Mouse (Mus musculus): ENCODE results near the gene S100a14.
A peak's percentile ranks its signal among the peaks of the same experiment; 100 is the strongest.

The S100a14 gene

DNA sequence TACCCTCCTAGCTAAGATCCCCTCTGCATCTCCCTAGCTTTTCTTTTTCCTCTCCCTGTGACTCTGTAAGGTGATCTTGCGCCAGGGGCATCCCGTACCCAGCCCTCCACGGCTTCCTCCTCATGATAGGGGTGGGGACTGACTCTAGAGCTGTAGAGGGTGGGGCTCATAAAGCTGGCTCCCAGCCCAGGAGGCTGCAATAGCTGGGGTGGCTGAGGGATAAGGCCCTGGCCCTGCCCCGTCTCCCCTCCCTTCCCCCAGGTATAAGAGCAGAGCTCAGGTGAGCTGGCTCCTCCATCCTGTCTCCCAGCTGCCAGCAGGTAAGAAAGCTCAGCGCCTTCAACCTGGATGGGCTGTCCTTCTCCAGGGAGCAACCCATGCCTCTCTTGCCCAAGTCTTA is at the start of gene S100a14:
Gene S100a14 (plus strand): TSS at position 277 of the 400 bp plus-strand sequence.
- no peak for DNase-seq (ENCODE audit: low read depth)

DNA sequence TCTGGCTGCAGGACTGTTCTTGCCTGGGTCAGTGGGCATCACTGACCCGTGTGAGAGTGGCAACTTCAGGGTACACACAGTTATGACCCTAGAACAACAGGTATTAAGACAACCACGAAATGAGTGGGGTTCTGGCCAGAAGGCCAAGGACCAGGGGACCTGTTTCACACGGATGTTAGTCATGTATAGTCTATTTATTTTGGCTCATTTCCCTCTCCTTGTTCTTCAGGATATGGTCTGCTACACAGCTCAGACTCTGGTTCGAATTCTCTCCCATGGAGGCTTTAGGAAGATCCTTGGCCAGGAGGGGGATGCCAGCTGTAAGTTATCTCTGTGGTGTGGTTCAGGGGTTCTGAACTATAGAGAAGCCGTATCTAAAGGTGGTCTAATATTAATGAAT is 39.7 kb upstream of the S100a14 start:
- no peak for DNase-seq (ENCODE audit: low read depth)

DNA sequence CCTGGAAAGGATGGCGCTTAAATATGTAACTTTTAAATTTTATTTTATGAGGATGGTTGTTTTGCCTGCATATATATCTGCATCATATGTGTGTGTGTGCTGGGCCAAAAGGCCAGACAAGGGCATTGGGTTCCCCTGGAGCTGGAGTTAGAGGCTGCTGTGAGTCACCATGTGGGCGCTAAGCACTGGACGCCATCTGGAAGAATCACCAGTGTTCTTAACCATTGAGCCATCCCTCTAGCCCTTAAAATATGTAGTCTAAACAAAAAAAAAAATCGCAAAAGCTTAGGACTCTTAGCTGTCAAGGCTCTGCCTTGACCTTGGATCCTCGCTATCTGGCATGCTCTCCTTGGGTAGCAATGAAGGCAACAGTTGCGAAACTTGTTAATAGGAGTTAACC is 38.1 kb upstream of the S100a14 start:
- DNase-seq (ENCODE audit: low read depth) = no peak

GRCm38 (mm10) chr3:90490696-90491256 is 35.9 kb upstream of the S100a14 start, which contains the start of gene Snapin:
TSS of gene Snapin (minus strand) at chr3:90491033.
- DNase-seq (ENCODE audit: low read depth) = peak; percentile 89

DNA sequence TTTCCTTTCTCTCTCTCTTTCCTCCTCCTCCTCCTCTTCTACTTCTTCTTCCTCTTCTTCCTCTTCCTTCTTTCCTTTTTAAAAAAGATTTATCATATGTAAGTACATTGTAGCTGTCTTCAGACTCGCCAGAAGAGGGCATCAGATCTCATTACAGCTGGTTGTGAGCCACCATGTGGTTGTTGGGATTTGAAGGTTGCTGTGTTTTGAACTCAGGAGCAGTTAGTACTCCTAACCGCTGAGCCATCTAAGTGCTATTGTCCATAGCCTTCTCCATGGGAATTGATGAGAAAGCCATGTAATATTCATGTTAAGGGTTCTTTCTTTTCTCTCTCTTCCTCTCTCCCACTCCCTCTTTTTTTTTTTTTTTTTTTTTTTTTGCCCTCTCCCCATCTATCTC is 35.3 kb upstream of the S100a14 start:
- DNase-seq (ENCODE audit: low read depth) = no peak

- no peak for DNase-seq (ENCODE audit: low read depth)
Observed at GRCm38 (mm10) chr3:90493831-90494540, 32.7 kb upstream of the S100a14 start.

DNA sequence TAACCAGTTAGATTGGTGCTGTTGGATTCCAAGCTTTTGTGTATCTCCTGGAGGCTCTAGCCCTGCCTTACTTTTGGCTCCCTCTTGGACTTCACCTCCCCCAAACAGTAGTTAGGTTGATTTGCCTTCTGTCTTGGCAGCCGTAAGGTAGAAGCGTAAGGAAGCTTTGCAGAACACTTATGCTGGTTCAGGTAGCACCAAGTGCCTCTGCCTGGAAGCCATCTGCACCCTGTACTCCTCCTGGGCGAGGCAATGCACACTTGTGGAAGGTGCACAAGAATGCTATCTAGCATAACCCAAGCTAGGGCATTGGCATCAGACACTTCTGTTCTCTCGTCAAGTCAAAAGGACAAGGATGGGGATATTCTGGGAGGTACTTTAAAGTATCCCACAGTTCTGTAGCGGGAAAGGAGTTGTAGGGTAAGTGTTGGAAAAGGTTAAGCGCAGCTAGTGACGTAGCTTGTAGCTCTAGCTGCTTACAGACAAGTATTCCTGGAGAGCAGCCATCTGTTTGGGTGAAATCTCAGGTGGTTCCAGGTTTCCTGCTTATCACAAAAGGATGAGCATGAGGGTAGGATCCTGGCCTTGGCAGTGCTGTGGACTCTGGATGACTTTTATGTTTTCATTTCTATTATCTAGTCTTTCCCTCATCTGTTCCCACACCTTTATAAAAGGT is 30.7 kb upstream of the S100a14 start:
- DNase-seq (ENCODE audit: low read depth) = no peak

DNA sequence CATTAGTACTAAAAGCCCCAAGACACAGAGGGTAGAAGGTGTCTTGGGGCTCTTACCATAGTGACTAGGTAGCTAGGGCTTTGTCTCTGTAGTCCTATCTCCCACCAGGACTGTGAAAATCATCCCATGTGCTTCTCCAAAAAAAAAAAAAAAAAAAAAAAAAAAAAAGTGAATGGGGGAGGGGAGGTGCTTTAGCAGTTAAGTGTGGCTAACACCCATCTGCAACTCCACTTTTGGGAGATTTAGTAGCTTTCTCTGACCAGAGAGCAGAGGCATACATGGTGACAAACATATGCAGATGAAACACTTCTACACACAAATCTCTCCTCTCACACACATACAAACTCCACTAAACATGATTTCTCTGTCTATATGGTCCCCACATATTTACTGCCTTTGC is 29.1 kb upstream of the S100a14 start:
- DNase-seq (ENCODE audit: low read depth) = no peak

GRCm38 (mm10) chr3:90503444-90503843 is 23.2 kb upstream of the S100a14 start:
- DNase-seq (ENCODE audit: low read depth) = no peak

DNA sequence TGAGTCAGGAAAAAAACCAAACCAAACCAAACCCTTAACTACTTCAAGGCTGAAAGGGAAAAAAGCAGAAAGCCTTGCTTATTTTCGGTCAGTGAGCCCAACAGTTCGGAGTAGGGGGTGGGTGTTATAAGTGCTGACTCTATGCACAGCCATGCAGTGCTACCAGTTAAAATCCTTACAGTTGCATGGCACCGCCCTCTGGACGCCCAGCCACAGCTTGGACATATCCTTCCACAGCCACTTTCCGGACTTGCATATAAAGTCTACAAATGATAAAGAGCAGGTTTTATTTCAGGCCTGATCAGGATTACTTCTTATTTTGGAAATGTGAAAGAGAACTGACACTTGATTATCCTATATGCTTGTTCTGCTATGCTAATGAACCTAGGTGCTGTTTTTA is 21.4 kb upstream of the S100a14 start:
- DNase-seq (ENCODE audit: low read depth) = no peak

DNA sequence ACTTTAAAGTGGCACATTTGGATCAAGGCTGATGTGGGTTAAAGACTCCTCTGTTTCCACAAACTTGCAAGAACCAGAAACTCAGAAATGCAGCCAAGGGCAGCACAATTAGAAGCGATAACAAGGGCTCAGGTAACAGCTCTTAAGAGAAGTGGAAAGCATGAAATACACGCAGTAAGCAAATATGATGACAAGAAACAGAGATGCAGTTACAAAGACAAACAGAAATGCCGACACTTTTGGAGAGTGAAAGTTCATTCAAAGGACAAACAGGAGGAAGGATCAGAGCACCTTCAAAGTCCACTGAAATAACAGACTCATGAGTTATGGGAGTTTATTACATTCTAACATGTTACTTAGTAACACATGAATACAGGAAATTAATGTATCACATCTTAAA is 20.3 kb upstream of the S100a14 start:
- DNase-seq (ENCODE audit: low read depth) = no peak

GRCm38 (mm10) chr3:90508287-90508949 is 18.2 kb upstream of the S100a14 start:
- DNase-seq (ENCODE audit: low read depth) = no peak

DNA sequence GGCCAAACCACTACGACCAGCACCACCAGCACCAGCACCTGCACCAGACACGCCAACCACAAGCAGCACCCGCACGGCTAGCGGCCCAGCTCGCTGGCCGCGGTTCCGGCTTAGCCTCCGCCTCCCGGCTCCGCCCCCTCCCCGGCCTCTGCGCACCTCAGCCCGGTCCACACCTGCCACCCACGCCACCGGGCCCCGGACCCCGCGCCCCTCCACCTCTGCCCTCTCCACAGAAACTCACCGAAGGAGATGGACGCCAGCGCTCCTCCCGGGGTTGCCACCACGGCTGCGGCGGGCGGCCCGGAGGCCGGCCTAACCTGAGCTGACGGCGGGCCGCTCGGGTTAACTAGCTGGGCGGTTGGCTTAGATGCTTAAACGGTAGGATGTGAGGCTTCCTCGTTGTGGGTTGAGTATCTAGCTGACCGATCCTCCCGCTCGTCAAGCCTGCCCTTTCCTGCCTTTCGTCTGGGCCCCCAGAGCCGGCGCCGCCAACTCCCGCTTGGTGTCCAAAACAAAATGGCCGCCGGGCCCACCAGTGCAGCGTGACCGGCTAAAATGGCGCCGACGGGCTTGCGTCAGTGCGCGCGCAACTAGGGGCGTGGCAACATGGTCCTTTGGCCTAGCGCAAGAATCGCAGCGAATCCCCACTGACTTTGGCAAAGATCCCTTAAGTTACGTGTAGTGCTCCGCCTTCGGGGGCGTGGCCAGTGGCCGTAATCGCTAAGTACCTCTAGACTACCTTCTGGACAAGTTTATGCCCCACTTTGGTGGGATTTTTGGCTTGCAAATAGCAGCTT is 17.5 kb upstream of the S100a14 start, which contains the start of gene Chtop:
Gene Chtop (minus strand): TSS at position 549 of the 797 bp plus-strand sequence.
- DNase-seq (ENCODE audit: low read depth) = peak; percentile 97

GRCm38 (mm10) chr3:90509747-90510123 is 16.9 kb upstream of the S100a14 start:
- DNase-seq (ENCODE audit: low read depth) = no peak

- no peak for DNase-seq (ENCODE audit: low read depth)
Observed at GRCm38 (mm10) chr3:90512276-90512675, 14.4 kb upstream of the S100a14 start.

DNA sequence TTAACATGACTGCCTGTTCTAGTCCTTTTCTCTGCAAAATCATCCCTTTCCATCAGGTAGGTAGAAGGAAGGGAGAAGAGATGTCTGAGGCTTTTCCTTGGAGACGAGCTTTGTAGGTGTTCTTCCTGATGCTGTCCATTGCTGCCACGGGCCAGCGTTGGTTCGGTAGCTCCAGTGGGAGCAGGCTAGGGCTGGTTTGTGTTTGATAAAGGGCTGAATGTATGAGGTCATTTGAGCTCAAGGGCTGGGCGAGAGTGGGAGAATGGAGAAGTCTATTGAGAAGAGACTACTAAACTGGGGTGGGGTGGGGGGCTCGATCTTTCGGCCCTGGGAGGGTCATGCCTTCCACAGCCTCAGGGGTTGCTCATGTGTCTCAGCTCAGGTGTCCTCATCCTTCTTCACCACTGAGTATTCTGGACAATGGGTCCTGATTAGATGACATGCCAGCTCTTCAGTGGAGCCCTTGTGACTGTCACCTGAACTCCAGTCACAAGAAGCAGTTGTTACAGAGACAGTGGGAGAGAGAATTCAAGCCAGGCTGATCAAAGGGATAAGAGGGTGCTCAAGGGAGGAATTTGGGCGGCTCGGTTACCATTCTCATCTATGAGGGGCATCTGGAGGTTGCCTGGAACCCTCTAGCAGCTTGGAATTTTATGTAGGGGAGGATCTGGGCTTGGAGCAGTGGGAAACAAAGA is 13.6 kb upstream of the S100a14 start:
- no peak for DNase-seq (ENCODE audit: low read depth)

DNA sequence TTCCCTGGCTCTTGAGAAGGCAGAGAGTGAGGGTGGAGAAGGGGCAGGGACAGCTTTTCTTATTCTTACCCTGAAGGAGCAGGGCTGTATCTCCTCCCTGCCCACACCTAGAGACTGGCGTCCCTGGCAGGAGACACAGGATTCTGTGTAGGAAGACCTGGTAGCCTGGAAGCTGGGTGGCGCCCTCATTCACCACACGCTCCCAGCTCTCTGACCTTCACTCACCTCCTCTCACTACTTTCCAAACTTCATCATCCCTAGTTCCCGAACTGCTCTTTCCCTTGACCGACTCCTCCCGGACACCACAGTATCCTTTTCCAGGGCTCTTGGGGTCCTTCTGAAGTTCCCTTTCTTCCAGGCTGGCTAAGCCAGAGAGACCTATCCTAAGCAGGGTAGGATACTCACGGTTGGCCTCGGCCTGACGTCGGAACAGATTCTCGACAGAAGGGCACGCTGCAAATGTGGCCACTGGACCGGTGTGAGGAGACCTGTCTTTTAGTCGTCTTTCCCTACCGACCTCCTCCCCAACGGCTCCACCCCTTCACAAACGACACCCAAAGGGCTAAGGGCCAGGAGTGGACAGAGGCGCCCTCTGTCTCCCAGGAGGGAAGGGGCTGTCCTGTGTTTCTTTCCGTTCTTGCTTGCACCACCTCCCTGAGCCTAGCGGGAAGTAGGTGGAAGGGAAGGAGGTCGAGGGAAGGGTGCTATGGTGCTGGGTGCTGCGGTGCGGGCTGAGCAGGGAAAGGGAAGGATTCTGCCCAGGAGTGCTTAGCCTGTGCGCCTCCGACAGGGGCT is 12.7 kb upstream of the S100a14 start, which contains the start of the genes S100a1 and S100a13:
Gene S100a1 (minus strand): TSS at position 597 of the 795 bp plus-strand sequence.
Gene S100a13 (plus strand): TSS at position 640 of the 795 bp plus-strand sequence.
- DNase-seq (ENCODE audit: low read depth) = no peak

GRCm38 (mm10) chr3:90514691-90515090 is 12.0 kb upstream of the S100a14 start:
- DNase-seq (ENCODE audit: low read depth) = no peak

DNA sequence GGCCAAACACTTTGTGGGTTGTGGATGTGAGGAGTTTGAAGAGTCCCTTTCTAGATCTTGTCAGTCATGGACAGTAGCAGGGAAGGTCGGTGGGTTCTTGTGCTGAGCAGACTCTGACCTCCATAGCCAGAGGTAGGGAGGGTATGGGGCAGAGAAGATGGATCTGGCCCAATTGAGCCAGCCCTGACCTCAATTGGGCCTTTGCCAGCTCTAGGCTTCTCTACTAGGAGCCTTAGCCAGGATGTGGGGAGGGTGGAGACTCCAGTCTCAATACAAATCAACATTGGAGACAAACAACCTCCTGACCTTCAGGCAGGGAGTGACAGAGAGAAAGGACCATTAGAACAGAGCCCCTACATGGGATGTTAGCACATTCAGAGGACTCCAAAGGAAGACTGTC is 11.4 kb upstream of the S100a14 start:
- DNase-seq (ENCODE audit: low read depth) = no peak

DNA sequence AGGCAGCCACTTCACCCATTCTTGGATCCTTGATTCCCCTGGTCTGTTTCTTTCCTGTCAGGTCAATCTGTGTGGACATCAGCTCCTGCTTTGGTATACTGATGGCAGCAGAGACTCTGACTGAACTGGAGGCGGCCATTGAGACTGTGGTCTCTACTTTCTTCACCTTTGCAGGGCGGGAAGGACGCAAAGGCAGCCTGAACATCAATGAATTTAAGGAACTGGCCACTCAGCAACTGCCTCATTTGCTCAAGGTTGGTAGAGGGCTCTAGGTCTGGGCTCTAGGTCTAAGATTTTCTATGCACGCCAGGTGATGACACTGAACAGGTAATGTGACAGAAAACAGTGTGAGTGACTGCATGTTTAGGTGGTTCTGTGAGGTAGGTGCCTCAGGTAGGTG is 10.9 kb upstream of the S100a14 start:
- no peak for DNase-seq (ENCODE audit: low read depth)

All from fibroblast of lung, adult 2 months (primary cell).